Mouse (Mus musculus): ENCODE data around the gene Dab1. TPM values are rescaled to one million over a fixed set of nuclear protein-coding genes. Genes with fewer than 3 reads are reported as not detected.

Dab1 gene
- polyA plus RNA-seq, 1 experiment from 2014 or later = 41.6 TPM

DNA sequence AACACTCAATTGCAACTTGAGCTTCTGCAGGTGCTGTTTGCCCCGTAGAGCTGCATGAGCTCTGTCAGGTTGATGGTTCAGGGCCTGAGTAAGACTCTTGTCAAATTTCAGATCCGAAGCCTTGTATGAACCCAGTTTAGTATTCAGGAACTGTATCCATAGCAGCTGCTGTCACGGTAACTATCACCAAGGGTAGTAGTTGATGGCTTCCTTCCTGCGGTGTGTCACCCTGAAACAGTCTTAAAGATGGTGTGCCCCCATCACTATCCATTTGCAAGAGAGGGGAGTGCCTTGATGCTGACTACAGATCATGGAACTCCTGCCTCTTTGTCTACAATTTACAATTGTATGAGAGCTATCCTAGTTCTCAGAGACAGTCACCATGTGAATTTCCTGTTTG lies 87.3 kb downstream of the Dab1 start:
- H3K27ac ChIP-seq = no peak overlapping the region
- no peak overlapping the region for H3K4me3 ChIP-seq (replicated peaks)
- WGBS = 75% methylated on average over 4 of the region's 4 CpGs
- H3K9ac ChIP-seq = no peak overlapping the region
- ATAC-seq = no peak
- H3K27me3 ChIP-seq (replicated peaks) = no peaks in the 10 kb centered on the region
- H3K9me3 ChIP-seq = no peaks in the 10 kb centered on the region
- no peaks in the 10 kb centered on the region for H3K4me1 ChIP-seq (replicated peaks)
- H3K36me3 ChIP-seq = no peaks in the 10 kb centered on the region
- H3K4me2 ChIP-seq (replicated peaks) = no peak overlapping the region

GRCm38 (mm10) chr4:103707140-103707539 lies 88.0 kb downstream of the Dab1 start:
- no peaks in the 10 kb centered on the region for H3K27me3 ChIP-seq (replicated peaks)
- 53% methylated on average over 1 of the region's 1 CpGs for WGBS

GRCm38 (mm10) chr4:103711353-103711752 lies 92.2 kb downstream of the Dab1 start:
- 87% methylated on average over 6 of the region's 6 CpGs for WGBS

More at GRCm38 (mm10) chr4:103707140-103707539, 88.0 kb downstream of the Dab1 start:
- no peak overlapping the region for H3K4me2 ChIP-seq (replicated peaks)
- H3K27ac ChIP-seq = no peak overlapping the region
- no peaks in the 10 kb centered on the region for H3K4me1 ChIP-seq (replicated peaks)
- no peaks in the 10 kb centered on the region for H3K9me3 ChIP-seq
- no peaks in the 10 kb centered on the region for H3K36me3 ChIP-seq
- no peak overlapping the region for H3K4me3 ChIP-seq (replicated peaks)
- no peak for ATAC-seq
- H3K9ac ChIP-seq = no peak overlapping the region

GRCm38 (mm10) chr4:103713921-103714320 lies 94.8 kb downstream of the Dab1 start:
- 89% methylated on average over 4 of the region's 4 CpGs for WGBS
- Histone ChIP-seq H3K4me2 (replicated peaks) (no peak overlapping the region), H3K9ac (no peak overlapping the region), H3K27ac (no peak overlapping the region), H3K9me3 (no peaks in the 10 kb centered on the region), H3K4me1 (replicated peaks) (no peaks in the 10 kb centered on the region), H3K4me3 (replicated peaks) (no peak overlapping the region), H3K27me3 (replicated peaks) (no peaks in the 10 kb centered on the region), H3K36me3 (no peaks in the 10 kb centered on the region)
- no peak for ATAC-seq

More at GRCm38 (mm10) chr4:103711353-103711752, 92.2 kb downstream of the Dab1 start:
- Histone ChIP-seq H3K9me3 (no peaks in the 10 kb centered on the region), H3K4me3 (replicated peaks) (no peak overlapping the region), H3K27ac (no peak overlapping the region), H3K36me3 (no peaks in the 10 kb centered on the region), H3K27me3 (replicated peaks) (no peaks in the 10 kb centered on the region), H3K9ac (no peak overlapping the region), H3K4me2 (replicated peaks) (no peak overlapping the region), H3K4me1 (replicated peaks) (no peaks in the 10 kb centered on the region)
- ATAC-seq = no peak

- Histone ChIP-seq H3K27ac (no peak overlapping the region), H3K9me3 (no peaks in the 10 kb centered on the region)
- no peak for ATAC-seq
These were observed 95.8 kb downstream of the Dab1 start for GRCm38 (mm10) chr4:103714991-103715390.

DNA sequence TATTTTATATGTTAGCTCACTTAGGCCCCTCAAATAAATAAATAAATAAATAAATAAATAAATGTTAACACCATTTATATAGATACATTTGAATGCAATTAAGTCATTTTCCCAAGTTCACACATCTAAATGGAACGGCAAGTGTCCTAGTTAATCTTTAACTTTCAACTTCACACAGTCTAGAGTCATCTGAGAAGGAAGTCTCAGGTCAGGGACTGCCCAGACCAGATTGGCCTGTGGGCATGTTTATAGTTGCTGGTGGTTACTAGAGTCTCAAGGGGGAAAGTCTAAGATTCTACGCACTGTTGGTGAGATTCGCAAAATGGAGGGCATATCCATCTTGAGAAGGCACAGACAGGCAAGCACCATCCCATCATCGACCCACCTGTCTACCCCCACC lies 96.4 kb downstream of the Dab1 start:
- peak; percentile 73; the same call in 1 of the 2 replicates for ATAC-seq

More at GRCm38 (mm10) chr4:103714991-103715390, 95.8 kb downstream of the Dab1 start:
- Histone ChIP-seq H3K9ac (no peak overlapping the region), H3K4me1 (replicated peaks) (no peaks in the 10 kb centered on the region), H3K4me2 (replicated peaks) (no peak overlapping the region), H3K27me3 (replicated peaks) (no peaks in the 10 kb centered on the region), H3K36me3 (no peaks in the 10 kb centered on the region), H3K4me3 (replicated peaks) (no peak overlapping the region)
- WGBS = 75% methylated on average over 7 of the region's 7 CpGs

GRCm38 (mm10) chr4:103722738-103723137 lies 103.6 kb downstream of the Dab1 start:
- Histone ChIP-seq H3K36me3 (no peaks in the 10 kb centered on the region), H3K27me3 (replicated peaks) (no peaks in the 10 kb centered on the region), H3K4me1 (replicated peaks) (no peaks in the 10 kb centered on the region), H3K4me3 (replicated peaks) (no peak overlapping the region), H3K9ac (no peak overlapping the region), H3K27ac (no peak overlapping the region), H3K9me3 (no peaks in the 10 kb centered on the region), H3K4me2 (replicated peaks) (no peak overlapping the region)
- ATAC-seq = no peak
- WGBS = 87% methylated on average over 1 of the region's 1 CpGs

More for the DNA sequence above, 96.4 kb downstream of the Dab1 start:
- H3K9me3 ChIP-seq = no peaks in the 10 kb centered on the region
- H3K36me3 ChIP-seq = no peaks in the 10 kb centered on the region
- H3K27ac ChIP-seq = no peak overlapping the region
- no peaks in the 10 kb centered on the region for H3K4me1 ChIP-seq (replicated peaks)
- no peak overlapping the region for H3K4me2 ChIP-seq (replicated peaks)
- WGBS = 82% methylated on average over 4 of the region's 4 CpGs
- no peak overlapping the region for H3K9ac ChIP-seq
- no peak overlapping the region for H3K4me3 ChIP-seq (replicated peaks)
- H3K27me3 ChIP-seq (replicated peaks) = no peaks in the 10 kb centered on the region

DNA sequence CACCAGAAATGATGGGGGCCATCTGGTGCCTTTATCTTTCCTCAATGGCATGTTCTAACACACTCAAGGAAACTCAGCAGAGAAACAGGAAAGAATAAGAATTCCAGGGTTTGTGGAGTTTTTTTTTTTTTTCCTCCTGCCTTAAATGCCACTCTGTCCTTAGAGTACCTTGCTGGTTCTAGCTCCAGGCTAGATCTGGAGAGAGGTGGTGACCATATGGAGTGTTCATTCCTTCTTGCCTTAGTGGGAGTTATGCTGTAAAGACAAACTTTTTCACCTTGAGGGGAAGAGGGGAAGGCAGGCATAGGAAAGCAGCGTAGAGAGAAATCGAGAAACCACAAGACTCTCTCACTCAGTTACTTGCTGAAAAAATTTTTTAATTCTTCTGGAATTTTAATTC lies 107.3 kb downstream of the Dab1 start:
- Histone ChIP-seq H3K4me2 (replicated peaks) (no peak overlapping the region), H3K4me1 (replicated peaks) (no peaks in the 10 kb centered on the region), H3K36me3 (no peaks in the 10 kb centered on the region), H3K27me3 (replicated peaks) (no peaks in the 10 kb centered on the region), H3K27ac (no peak overlapping the region), H3K4me3 (replicated peaks) (no peak overlapping the region), H3K9ac (no peak overlapping the region), H3K9me3 (no peaks in the 10 kb centered on the region)
- ATAC-seq = no peak
- WGBS = 92% methylated on average over 2 of the region's 2 CpGs

- Histone ChIP-seq H3K4me3 (replicated peaks) (no peak overlapping the region), H3K27me3 (replicated peaks) (no peaks in the 10 kb centered on the region), H3K27ac (no peak overlapping the region), H3K36me3 (no peaks in the 10 kb centered on the region), H3K9ac (no peak overlapping the region), H3K4me1 (replicated peaks) (no peaks in the 10 kb centered on the region), H3K9me3 (no peaks in the 10 kb centered on the region), H3K4me2 (replicated peaks) (no peak overlapping the region)
- no peak for ATAC-seq
- WGBS = 70% methylated on average over 6 of the region's 6 CpGs
These were observed 118.0 kb downstream of the Dab1 start for GRCm38 (mm10) chr4:103737185-103737584.

GRCm38 (mm10) chr4:103751249-103751855 lies 132.2 kb downstream of the Dab1 start:
- WGBS = 56% methylated on average over 4 of the region's 4 CpGs
- no peak overlapping the region for H3K4me2 ChIP-seq (replicated peaks)
- H3K27ac ChIP-seq = no peak overlapping the region
- no peak for ATAC-seq
- H3K9me3 ChIP-seq = no peaks in the 10 kb centered on the region
- no peaks in the 10 kb centered on the region for H3K36me3 ChIP-seq
- H3K4me3 ChIP-seq (replicated peaks) = no peak overlapping the region
- H3K4me1 ChIP-seq (replicated peaks) = no peaks in the 10 kb centered on the region
- H3K9ac ChIP-seq = no peak overlapping the region
- no peaks in the 10 kb centered on the region for H3K27me3 ChIP-seq (replicated peaks)

DNA sequence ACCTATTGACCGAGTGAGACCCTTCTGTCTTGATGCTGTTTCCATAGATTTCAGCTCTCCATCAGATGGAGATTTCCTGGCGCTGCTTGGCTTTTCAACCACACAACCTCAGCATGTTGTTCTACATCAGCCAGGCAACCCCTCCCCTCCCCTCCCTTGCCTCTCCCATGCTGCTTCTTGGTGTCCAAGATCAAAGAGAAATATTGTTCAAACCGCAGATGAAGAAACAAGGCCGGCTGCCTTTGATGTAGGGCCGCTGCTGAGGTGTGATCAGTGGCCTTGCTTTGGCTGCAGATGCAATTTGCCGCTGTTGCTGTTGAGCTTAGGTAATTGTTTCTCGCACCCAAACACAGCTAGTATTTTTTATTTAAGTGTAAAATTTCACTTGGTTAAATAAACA lies 135.4 kb downstream of the Dab1 start:
- Histone ChIP-seq H3K27me3 (replicated peaks) (no peaks in the 10 kb centered on the region), H3K9me3 (no peaks in the 10 kb centered on the region), H3K9ac (no peak overlapping the region), H3K27ac (no peak overlapping the region), H3K36me3 (no peaks in the 10 kb centered on the region), H3K4me3 (replicated peaks) (no peak overlapping the region), H3K4me2 (replicated peaks) (no peak overlapping the region), H3K4me1 (replicated peaks) (no peaks in the 10 kb centered on the region)
- 72% methylated on average over 7 of the region's 7 CpGs for WGBS
- no peak for ATAC-seq

DNA sequence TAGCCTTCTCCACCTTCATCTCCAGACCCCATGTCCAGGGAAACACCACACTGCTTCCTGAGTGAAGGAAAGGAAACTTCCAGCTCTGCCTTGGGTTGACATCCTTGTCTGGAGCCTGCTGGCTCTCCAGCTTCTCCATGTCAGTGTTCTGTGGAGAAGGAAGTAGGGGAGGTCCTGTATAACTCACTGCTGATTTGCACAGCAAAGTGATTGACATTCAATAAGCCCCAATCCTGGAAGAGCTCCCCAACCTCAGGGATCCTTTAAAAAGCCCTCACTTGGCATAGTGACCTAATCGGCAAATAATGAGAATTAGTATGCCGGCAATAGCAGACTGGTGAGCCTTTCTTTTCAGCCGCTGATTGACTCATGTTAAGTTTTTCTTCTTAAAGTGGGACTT lies 138.1 kb downstream of the Dab1 start:
- Histone ChIP-seq H3K27ac (no peak overlapping the region), H3K4me3 (replicated peaks) (no peak overlapping the region), H3K4me1 (replicated peaks) (no peaks in the 10 kb centered on the region), H3K36me3 (no peaks in the 10 kb centered on the region), H3K27me3 (replicated peaks) (no peaks in the 10 kb centered on the region), H3K4me2 (replicated peaks) (no peak overlapping the region), H3K9me3 (no peaks in the 10 kb centered on the region), H3K9ac (no peak overlapping the region)
- WGBS = 75% methylated on average over 3 of the region's 3 CpGs
- no peak for ATAC-seq

GRCm38 (mm10) chr4:103762416-103762815 lies 143.3 kb downstream of the Dab1 start:
- 80% methylated on average over 11 of the region's 11 CpGs for WGBS
- Histone ChIP-seq H3K4me1 (replicated peaks) (no peaks in the 10 kb centered on the region), H3K9me3 (no peaks in the 10 kb centered on the region), H3K27ac (no peak overlapping the region), H3K36me3 (no peaks in the 10 kb centered on the region), H3K9ac (no peak overlapping the region), H3K27me3 (replicated peaks) (no peaks in the 10 kb centered on the region), H3K4me3 (replicated peaks) (no peak overlapping the region), H3K4me2 (replicated peaks) (no peak overlapping the region)
- ATAC-seq = no peak

Data from intestine, embryonic 15.5 days (tissue).